Mouse (Mus musculus): Measurements from ENCODE around the gene Rxfp2. TPM values are rescaled to one million over a fixed set of nuclear protein-coding genes. Genes with fewer than 3 reads are reported as not detected.

The Rxfp2 gene
- total RNA-seq, 2 experiments from 2014 or later, result not detected

DNA sequence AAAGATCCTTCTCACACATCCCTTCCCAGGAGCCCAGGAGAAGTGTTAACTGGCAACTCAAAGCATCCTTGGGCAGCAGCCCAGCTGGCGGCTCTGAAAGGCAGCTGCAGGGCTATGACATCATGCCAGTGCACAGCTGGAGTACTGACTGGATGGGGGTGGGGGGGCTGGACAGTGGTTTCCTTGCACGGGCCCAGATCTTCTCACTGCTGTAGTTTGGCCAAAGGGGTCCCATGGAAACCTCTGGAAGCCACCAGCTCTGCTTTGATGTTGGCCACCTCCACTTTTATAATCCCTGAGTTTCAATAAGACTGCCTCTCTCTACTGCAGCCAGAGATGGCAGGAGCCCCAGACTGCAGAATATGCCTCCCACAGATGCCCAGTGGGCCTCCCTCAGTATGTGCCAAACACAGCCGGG, 13.6 kb downstream of the Rxfp2 start:
- peak; percentile 37 for DNase-seq (ENCODE audit: low spot score)

DNA sequence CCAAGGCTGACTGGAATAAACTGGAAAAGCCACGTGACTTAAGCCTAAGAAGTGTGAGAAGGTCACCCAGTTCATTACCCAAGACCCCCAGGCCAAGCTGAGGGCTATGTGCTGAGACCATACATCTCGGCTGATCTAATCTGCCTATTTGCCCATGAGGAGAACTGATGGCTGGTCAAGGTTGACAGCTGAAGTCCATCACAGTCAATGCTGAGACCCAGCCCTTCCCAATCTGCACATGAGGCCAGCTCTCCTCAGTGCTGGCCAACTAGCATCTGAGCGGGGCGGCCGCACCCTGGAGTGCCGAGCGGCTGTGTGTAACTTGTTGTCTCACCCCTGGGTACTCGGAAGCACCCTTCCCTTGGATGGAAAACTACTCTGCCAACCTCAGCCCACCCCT, 17.8 kb downstream of the Rxfp2 start:
- peak; percentile 6 for DNase-seq (ENCODE audit: low spot score)
- intact Hi-C loops (cut with DNase I), result no loop called here

More for the DNA sequence above, 13.6 kb downstream of the Rxfp2 start:
- intact Hi-C loops (cut with DNase I), result no loop called here

DNA sequence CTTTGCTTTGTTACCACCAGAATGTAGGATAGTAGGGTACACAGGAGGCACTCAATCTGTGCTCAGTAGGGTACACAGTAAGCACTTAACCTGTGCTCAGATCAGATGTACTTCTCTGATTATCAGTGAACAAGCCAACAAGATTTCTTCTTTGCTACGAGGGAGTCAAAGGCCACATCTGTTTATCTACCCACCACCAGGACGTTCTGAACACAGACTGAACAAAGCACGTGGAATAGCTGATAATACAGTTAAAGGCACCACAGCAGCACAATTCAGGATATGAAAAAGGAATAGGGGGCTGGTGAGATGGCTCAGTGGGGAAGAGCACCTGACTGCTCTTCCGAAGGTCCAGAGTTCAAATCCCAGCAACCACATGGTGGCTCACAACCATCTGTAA, 18.4 kb downstream of the Rxfp2 start:
- intact Hi-C loops (cut with DNase I), result no loop called here
- no peak for DNase-seq (ENCODE audit: low spot score)

DNA sequence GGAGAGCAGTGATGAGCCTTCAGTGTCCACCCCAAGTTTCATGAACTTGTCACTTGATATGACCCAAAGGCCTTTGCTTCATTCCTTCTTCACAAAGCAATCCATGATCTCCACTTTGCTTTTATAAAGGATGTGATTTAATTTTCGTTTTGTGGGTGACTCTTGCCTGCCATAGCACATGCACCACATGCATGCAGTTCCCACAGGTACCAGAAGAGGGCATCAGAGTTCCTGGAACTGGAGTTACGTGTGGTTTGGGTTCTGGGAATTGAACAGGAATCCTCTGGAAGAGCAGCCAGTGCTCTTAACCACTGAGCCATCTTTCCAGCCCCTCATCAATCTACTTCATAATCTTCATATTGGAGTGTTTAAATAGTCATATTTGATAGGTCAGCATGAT, 26.1 kb downstream of the Rxfp2 start:
- DNase-seq (ENCODE audit: low spot score), result no peak
- intact Hi-C loops (cut with DNase I), result no loop called here

DNA sequence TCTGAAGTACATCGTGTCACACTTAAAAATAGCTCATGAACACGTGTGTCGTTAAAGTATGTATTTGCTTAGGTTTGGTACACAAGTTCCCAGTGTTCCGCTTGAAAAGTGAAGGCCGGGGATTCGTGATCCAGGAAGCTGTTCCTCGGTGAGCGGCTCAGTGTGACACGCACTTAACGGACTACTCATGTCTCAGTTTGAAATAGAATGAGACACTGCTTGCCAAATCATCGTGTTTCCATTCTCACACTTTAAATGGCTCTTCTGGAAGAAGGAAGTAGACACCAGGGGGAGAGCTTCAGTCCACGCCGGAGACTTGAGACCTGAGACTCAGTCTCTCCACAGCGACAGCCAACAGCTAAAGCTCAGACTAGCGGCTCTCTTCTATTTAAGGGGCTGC, 28.0 kb downstream of the Rxfp2 start:
- no peak for DNase-seq (ENCODE audit: low spot score)
- intact Hi-C loops (cut with DNase I), result no loop called here

DNA sequence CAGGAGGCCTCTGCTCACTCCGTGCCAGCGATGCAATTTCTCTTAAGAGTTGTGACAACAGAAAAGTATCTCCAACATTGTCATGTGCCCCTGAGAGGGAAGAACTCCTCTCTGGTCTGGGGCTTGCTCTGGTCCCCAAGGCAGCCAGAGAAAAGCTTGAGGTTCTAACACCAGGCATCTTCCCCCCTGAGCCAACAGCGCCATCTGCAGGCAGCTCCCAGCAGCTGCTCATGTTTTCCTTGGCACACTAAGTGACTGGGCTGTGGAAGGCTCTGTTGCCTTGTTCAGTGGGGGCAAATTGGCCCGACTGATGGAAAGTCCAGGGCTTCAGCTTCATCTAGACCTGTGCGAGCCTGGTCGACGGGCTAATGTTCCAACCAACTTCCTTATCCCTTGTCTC, 31.5 kb downstream of the Rxfp2 start:
- intact Hi-C loops (cut with DNase I), result no loop called here
- no peak for DNase-seq (ENCODE audit: low spot score)

DNA sequence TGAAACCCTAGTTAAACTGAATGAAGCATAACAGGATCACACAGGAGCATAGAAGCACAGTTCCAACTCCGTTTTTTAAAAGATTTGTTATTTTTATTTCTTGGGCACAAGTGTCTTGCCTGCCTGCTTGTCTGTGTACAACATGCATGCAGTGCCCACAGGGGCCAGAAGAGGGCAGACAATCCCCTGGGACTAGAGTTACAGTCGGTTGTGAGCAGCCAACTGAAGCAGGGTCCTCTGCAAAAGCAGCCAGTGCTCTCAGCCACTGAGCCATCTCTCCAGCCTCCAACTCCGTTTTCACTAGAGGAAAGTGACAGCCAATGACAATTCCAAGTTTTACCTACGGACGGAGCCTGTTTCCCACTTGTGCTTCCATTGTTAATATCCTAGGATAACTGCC, 33.4 kb downstream of the Rxfp2 start:
- intact Hi-C loops (cut with DNase I), result no loop called here
- DNase-seq (ENCODE audit: low spot score), result no peak

DNA sequence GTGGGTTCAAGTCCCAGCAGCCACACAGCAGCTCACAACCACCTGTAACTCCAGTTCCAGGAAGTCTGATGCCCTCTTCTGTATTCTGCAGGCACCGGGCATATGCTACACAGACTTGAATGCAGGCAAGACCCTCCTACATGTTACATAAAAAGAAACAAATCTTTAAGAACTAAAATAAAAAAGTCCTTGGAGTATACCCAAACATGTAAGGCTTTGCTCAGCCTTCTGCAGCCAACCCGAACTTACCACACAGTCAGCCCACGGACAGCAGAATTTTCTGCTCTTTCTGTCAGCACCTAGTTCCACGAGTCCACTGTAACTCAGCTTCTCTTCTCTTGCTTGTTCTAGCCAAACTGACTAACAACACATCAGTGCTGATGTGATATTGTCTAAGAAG, 34.8 kb downstream of the Rxfp2 start:
- intact Hi-C loops (cut with DNase I), result no loop called here
- DNase-seq (ENCODE audit: low spot score), result no peak

DNA sequence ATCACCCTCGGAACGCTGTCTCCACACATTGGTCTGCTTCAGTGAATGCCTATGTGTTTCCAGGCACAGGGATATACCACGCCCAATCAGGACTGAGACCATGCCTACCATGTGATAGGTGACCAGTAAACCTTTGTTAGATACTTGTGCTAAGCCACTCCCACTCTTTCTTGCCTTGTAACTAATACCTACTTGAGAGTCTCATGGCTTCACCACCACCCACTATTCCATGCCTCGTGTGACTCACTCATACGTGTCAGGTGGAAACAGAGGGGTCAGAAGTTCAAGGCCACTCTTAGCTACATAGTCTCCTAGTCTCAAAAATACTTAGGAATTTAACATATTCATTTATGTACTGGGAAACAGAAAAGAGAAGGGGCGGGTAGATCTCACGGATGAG, 35.5 kb downstream of the Rxfp2 start:
- no peak for DNase-seq (ENCODE audit: low spot score)
- intact Hi-C loops (cut with DNase I), result no loop called here

DNA sequence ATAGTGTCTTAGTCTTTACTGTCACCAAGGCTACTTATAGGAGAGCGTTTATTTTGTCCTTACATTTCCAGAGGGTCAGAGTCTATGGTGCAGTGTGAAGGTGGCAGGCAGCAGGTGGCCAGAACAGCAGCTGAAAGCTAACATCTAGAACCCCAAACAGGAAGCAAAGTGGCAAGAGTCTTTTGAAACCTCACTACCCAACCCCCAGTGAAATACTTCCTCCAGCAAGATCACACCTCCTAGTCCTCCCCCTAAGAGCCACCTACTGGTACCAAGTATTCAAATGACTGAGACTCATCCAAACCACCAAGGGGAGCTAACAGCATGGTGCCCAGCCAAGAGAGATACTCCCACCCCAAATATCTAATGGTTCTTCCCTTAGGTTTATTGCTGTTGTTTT, 36.8 kb downstream of the Rxfp2 start:
- no peak for DNase-seq (ENCODE audit: low spot score)
- intact Hi-C loops (cut with DNase I), result no loop called here

DNA sequence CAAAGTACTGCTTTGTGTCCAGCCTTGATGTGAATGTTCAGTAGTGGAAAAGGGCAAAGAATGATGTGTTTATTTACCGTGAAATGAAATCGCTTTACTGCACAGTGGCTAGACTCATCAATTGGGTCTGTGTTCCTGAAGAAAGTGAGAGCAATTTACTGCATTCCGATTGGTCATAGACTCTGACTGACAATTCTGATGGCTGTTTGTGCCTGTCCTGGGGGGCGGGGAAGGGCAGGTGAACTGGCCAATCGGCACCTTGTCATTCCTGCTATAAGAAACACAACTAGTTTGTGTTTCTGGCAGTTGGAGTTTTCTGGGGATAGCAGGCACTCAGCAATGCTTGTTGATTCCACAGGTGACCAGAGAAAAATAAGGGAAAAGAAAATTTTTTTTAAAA, 37.6 kb downstream of the Rxfp2 start:
- no peak for DNase-seq (ENCODE audit: low spot score)
- intact Hi-C loops (cut with DNase I), result no loop called here

DNA sequence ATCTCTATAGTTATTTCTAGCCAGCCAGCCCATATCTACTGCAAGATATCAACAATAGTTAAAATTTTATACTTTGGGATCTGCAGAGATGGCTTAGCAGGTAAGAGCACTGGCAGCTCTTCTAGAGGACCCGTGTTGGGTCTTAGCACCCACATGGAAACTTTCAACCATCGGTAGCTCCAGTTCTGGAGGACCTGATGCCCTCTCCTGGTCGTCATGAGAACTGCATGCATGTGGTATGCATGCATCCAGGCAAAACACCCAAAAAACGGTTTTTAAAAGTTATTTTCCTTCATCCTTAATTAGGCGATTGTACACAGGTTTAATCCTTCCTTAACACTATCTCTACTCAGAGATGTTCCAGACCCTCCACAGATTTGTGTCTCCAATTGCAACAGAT, 40.4 kb downstream of the Rxfp2 start:
- no peak for DNase-seq (ENCODE audit: low spot score)
- intact Hi-C loops (cut with DNase I), result no loop called here

DNA sequence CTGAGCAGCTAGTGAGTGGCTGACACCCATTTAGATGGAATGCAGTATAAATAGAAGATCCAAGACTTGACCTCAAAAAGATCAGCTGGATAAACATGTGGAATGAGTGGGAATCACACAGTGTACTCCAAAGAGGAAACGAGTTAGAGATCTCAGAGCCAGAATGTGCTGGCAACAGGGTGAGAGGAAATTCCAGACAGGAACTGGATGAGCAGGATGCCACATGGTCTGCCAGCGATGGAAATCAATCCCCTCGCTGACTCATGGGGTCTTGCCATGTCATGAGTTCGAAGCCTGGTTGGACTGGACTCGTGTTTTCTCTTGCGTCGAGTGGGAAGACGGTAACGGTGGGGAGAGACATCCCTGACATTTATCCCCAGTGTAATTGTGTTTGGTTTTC, 41.0 kb downstream of the Rxfp2 start:
- intact Hi-C loops (cut with DNase I), result no loop called here
- no peak for DNase-seq (ENCODE audit: low spot score)

DNA sequence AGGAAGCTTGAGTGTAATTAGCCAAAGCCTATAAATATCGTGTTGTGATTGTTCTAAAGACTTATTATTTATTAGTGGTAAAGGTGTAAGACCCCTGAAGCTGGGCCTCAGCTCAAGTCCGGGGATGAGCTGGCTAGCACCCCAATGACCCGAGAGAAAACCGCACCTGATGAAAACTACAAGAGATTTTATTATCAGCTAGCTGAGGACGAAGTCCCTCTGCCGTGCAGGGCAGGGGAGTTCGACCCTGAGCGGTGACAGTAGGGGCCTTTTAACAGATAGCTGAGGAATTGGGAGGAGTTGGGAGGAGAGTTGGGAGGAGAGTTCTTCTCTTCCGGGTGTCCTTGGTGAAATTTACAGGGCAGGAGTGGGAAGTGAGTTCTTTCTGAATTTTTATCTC, 42.6 kb downstream of the Rxfp2 start:
- intact Hi-C loops (cut with DNase I), result no loop called here
- DNase-seq (ENCODE audit: low spot score), result no peak

DNA sequence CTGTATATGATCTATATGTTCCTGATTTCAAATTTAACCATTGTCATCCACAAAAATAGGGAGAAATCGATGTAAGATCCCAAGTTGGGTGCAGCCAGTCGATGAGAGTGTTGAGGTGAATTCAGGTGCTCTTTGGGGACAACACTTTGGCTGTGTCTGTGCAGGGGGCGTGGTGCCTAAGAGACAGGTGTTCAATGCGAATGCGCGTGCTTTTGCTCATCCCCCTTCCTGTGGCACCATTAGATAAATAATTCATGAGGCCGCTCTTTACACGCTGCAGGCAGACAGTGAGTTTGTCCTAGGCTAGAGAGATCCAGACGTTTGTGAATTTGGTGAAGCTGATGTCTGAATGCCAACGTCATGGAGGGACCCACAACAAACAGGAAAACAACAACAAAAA, 45.8 kb downstream of the Rxfp2 start:
- intact Hi-C loops (cut with DNase I), result no loop called here
- DNase-seq (ENCODE audit: low spot score), result no peak

DNA sequence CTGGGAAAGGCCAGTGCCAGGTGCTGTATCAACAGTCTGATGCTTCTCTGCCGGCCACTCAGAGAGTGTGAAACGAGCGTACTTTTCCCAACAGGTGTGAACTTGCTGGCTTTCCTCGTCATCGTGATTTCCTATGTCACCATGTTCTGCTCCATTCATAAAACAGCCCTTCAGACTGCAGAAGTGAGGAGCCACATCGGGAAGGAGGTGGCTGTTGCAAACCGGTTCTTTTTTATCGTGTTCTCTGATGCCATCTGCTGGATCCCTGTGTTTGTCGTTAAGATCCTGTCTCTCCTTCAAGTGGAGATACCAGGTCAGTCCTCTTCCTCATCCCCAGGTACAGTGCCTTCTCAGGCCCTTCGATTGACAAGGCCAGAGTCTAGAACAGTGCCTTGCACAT, 51.6 kb downstream of the Rxfp2 start:
- intact Hi-C loops (cut with DNase I), result no loop called here
- no peak for DNase-seq (ENCODE audit: low spot score)

DNA sequence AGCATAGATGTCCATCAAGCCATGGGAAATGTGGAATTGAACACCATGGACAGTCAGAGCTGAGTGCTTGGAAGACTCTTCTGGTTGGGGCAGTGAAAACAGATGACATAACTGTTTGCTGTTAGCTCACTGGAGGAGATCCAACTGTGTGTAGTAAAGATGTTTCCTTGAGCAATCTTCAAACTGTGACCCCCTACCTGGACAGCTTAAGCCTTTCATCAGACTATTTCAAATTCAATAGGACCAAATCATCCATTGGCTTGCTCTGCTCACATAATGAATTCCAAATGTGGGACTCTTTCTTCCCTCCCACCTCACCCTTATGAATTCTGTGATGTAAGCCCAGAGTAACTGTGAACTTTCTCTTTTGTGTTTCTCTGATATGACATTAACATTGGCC, 53.3 kb downstream of the Rxfp2 start:
- intact Hi-C loops (cut with DNase I), result no loop called here
- no peak for DNase-seq (ENCODE audit: low spot score)

DNA sequence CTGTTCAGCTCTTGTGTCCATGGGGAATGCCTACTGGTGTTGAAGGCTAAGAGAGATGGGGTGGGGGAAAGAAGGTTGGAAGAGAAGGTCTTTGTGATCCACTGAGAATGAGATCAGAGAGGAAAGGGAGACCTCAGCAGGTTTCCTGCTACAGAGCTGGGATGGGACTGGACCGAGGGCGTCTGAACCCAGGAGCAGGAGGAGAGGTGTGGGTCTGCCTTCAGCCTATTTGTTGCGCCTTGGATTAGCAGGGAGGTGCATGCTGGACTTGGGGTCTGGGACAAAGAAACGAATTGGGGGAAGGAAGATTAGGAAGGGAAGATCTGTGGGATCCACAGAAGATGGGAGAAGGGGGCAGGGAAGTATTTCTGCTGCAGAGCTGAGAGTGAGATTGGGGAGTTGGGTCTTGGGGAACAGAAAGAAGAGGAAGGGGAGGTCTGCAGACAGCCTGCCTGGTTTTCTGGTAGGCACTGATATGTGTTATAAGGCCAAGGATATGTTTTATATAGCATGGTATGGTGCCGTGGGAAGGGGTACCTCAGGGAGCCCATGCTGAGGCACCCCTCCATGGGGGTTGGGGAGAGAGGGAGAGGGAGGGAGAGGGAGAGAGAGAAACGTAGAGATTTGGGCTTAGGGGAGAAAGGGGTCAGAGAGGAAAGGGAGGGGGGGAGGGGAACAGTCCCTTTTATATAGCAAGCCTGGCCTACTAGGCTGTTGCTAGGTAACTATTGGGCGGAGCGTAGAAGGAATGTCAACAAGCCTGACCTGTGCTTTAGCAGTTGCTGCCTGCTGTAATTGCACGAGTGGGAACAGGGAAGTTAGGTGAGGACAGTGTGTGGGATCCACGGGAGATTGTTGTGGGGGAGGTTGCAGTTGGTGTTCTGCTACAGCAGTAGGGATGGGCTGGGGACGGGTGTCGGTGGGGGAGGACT, 61.7 kb downstream of the Rxfp2 start:
- intact Hi-C loops (cut with DNase I), result no loop called here
- no peak for DNase-seq (ENCODE audit: low spot score)

DNA sequence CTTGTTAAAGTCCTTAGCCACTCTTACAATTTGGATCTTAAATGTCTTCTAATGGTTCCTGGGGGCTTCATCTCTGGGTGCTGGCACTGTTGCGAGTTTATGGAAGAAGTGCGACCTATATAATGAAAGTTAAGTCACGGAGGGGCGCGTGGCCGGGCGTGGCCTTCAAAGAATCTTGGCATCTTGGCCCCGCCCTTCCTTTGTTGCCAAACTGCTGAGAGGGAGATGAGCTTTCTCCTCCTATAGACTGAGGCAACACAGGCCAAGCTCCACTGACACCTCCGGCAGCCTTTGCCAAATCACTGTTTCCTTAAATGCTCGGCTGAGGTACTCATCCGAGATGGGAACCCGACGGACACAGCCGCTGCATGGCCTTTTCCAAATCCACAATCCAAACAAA, 64.2 kb downstream of the Rxfp2 start:
- no peak for DNase-seq (ENCODE audit: low spot score)
- intact Hi-C loops (cut with DNase I), result no loop called here

DNA sequence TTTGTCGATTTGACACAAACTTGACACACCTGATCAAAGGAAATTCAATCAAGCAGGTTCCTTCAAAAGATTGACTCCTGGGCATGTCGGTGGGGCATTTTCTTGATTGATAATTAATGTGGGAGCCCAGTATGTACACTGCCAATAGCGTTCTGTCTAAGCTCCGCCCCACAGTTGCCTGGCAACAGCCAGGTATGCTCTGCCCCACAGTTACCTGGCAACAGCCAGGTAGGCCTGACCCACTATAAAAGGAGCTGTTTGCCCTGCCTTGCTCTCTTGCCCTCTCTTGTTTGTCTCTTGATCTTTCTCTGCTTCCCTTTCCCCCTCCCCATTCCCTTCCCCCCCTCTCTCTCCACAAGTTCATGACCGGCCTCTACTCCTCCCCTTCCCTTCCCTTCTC, 64.7 kb downstream of the Rxfp2 start:
- intact Hi-C loops (cut with DNase I), result no loop called here
- DNase-seq (ENCODE audit: low spot score), result no peak

DNA sequence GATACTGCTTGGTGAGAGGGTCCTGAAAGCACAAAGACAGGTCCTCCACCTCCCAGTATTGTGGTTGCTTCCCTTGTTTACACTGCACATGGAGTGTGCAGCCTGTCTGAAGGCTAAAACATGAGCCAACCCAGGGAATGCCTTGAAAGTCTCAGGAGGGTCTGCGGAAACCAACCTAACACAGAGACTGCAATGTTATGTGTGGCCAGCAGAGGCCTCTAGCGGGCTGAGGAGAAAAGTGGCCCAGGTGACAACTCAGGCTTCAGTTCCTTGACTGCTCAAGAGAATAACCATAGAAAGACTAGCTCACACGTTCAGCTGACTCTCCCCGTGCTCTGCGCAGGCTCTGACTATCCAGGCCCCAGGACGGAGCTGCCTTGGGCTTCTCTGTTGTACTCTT, 79.1 kb downstream of the Rxfp2 start:
- intact Hi-C loops (cut with DNase I), result loop anchor here (1.0 kb wide), 1 partner anchor 60 kb away; no protein-coding TSS in a partner anchor
- no peak for DNase-seq (ENCODE audit: low spot score)

DNA sequence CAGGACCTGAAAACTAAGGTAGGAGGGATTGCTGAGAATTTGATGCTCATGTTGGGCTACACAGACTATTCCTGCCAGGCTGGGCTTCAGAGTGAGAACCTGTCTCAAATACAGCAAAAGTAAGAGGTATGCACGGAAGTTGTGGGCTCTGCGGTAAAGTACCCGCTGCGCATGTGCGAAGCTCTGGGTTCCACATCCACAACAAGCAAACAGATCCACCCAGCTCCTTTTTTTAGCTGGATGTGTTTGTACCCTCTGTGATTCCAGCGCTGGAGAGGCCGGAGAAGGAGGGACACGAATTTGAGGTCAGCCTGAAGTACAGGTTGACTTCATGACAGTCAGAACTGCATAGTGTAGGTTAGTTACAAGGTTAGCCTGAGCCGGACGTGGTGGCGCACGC, 80.3 kb downstream of the Rxfp2 start:
- intact Hi-C loops (cut with DNase I), result no loop called here
- no peak for DNase-seq (ENCODE audit: low spot score)

Data from heart, postnatal 25 days (tissue).